ENCODE assay signal across 13 mouse cellular contexts in genomic region chr14:51143287-51143686, GRCm38 (mm10). TPM values are rescaled to one million over a fixed set of nuclear protein-coding genes. Genes with fewer than 3 reads are reported as not detected.
A peak's percentile ranks its signal among the peaks of the same experiment; 100 is the strongest.
DNase-seq lines count a peak whose midpoint lies in the region; ATAC-seq and TF ChIP-seq lines count a peak whose summit lies in the region.
"Had no signal": no experiment of that assay in that cellular context is flagged by ENCODE, and none has a peak within 500 bp of the region (broad histone marks: within the 10 kb centered on the region; RNA-seq: fewer than 3 reads in every experiment).

No protein-coding gene starts in this region.

- H3K4me1 ChIP-seq in erythroblast, embryonic 14.5 days (ENCODE audit: control insufficient read depth): peaks cover 85% of the 10 kb centered on the region
- peaks cover 84% of the 10 kb centered on the region for H3K4me1 ChIP-seq in liver, embryonic 15.5 days (replicated peaks)
- H3K4me1 ChIP-seq: limb, embryonic 13.5 days had no signal

- 58% methylated on average over 4 of the region's 4 CpGs for WGBS in liver, embryonic 15.5 days (ENCODE audit: insufficient replicate concordance)

- peak overlapping the region; percentile 46; the same call in 1 of the 2 replicates for H3K4me2 ChIP-seq in liver, embryonic 15.5 days
- H3K4me2 ChIP-seq: limb, embryonic 13.5 days had no signal

- 0 out of 2 replicates have a peak overlapping the region, but pooled peaks have one; percentile 15 for H3K9ac ChIP-seq in liver, embryonic 15.5 days
- H3K9ac ChIP-seq: limb, embryonic 13.5 days had no signal

- ATAC-seq in liver, embryonic 15.5 days (ENCODE audit: insufficient read depth): no peak
- ATAC-seq in CD4-positive, CD25-positive, alpha-beta regulatory T cell, adult 4 months: no peak

- TF ChIP-seq CTCF in layer of hippocampus, adult 2 months (conservative IDR thresholded peaks at IDR 0.05): no peak

- no peaks in the 10 kb centered on the region for H3K27me3 ChIP-seq in erythroblast, embryonic 14.5 days (ENCODE audit: control insufficient read depth)
- H3K27me3 ChIP-seq in liver, embryonic 15.5 days: no peaks in the 10 kb centered on the region
- H3K27me3 ChIP-seq: limb, embryonic 13.5 days had no signal

- peak overlapping the region; percentile 73 for H3K27ac ChIP-seq in layer of hippocampus, adult 2 months
- H3K27ac ChIP-seq in liver, embryonic 15.5 days (replicated peaks): peak overlapping the region; percentile 89
- H3K27ac ChIP-seq: limb, embryonic 13.5 days had no signal

- DNase-seq in layer of hippocampus, adult 11-12 months (ENCODE audit: low spot score): peak; percentile 42
- DNase-seq in layer of hippocampus, postnatal 25 days (ENCODE audit: extremely low spot score in 1 of 2, low spot score in 1 of 2): no peak
- peak; percentile 25 to 55 for DNase-seq in layer of hippocampus, adult 2 months (ENCODE audit: low spot score in 2 of 2)
- DNase-seq in embryo, embryonic 10 days (ENCODE audit: low spot score): no peak
- DNase-seq: cerebellum, postnatal 36 days; kidney, adult 8-10 months had no signal

- H3K9me3 ChIP-seq in erythroblast, embryonic 14.5 days (ENCODE audit: control insufficient read depth, low read length): no peaks in the 10 kb centered on the region
- no peaks in the 10 kb centered on the region for H3K9me3 ChIP-seq in liver, embryonic 15.5 days (replicated peaks)
- H3K9me3 ChIP-seq: limb, embryonic 13.5 days had no signal

- peaks cover 4% of the 10 kb centered on the region; the same call in 1 of the 2 replicates for H3K36me3 ChIP-seq in erythroblast, embryonic 14.5 days (ENCODE audit: control insufficient read depth)
- H3K36me3 ChIP-seq in liver, embryonic 15.5 days (replicated peaks): no peaks in the 10 kb centered on the region
- H3K36me3 ChIP-seq: limb, embryonic 13.5 days had no signal

- H3K4me3 ChIP-seq in erythroblast, embryonic 14.5 days (replicated peaks): peak overlapping the region; percentile 33
- no peak overlapping the region for H3K4me3 ChIP-seq in layer of hippocampus, adult 2 months
- H3K4me3 ChIP-seq in liver, embryonic 15.5 days (replicated peaks): no peak overlapping the region
- H3K4me3 ChIP-seq: limb, embryonic 13.5 days had no signal

RNA-seq across cellular contexts. Expression of gene Rnase1, which starts 3.3 kb away (rescaled TPM):
- 1 to 10 TPM; 2.4 to 3.4 TPM for total RNA-seq in layer of hippocampus, postnatal 25 days (2021)
- polyA plus RNA-seq in erythroblast, embryonic 14.5 days (2012): not detected in 2 replicates
- 1 to 10 TPM; 3.4 to 4.8 TPM for total RNA-seq in layer of hippocampus, adult 2 months (2021)
- polyA plus RNA-seq in liver, embryonic 15.5 days (2015; fragmentation: Nextera tagmentation; extraction: Ambion mirVana): 0.12 and 0.39 TPM in 2 replicates
- not detected for polyA plus RNA-seq in CD4-positive, CD25-positive, alpha-beta regulatory T cell, adult 4 months (2017; shearing (Covaris generic))
- total RNA-seq: megakaryocyte, adult 5-6 weeks had no signal

RNA-seq across cellular contexts. Expression of gene Rnase2b, which starts 18.8 kb away (rescaled TPM):
- under 1 TPM in 1 of 2 experiments, not detected in 1; 0.37 TPM for total RNA-seq in layer of hippocampus, postnatal 25 days (2021)
- not detected in 2 replicates for polyA plus RNA-seq in erythroblast, embryonic 14.5 days (2012)
- under 1 TPM in 1 of 2 experiments, not detected in 1; 0.51 TPM for total RNA-seq in layer of hippocampus, adult 2 months (2021)
- not detected in 2 replicates for polyA plus RNA-seq in liver, embryonic 15.5 days (2015; fragmentation: Nextera tagmentation; extraction: Ambion mirVana)
- not detected for polyA plus RNA-seq in CD4-positive, CD25-positive, alpha-beta regulatory T cell, adult 4 months (2017; shearing (Covaris generic))
- total RNA-seq: heart, postnatal 36 days had no signal
- polyA plus RNA-seq: limb, embryonic 13.5 days; stomach, embryonic 14.5 days had no signal

RNA-seq across cellular contexts. Expression of gene Rnase6, which starts 19.6 kb away (rescaled TPM):
- total RNA-seq in layer of hippocampus, postnatal 25 days (2021): under 1 TPM in 1 of 2 experiments, not detected in 1; 0.25 TPM
- 0.09 and 0.10 TPM in 2 replicates for polyA plus RNA-seq in erythroblast, embryonic 14.5 days (2012)
- not detected for total RNA-seq in layer of hippocampus, adult 2 months (2021)
- polyA plus RNA-seq in liver, embryonic 15.5 days (2015; fragmentation: Nextera tagmentation; extraction: Ambion mirVana): 3.3 and 5.1 TPM in 2 replicates
- 1 to 10 TPM; 1.6 to 5.9 TPM for polyA plus RNA-seq in CD4-positive, CD25-positive, alpha-beta regulatory T cell, adult 4 months (2017; shearing (Covaris generic))

RNA-seq across cellular contexts. Expression of gene Eddm3b, which starts 29.1 kb away (rescaled TPM):
- not detected for total RNA-seq in layer of hippocampus, postnatal 25 days (2021)
- not detected in 2 replicates for polyA plus RNA-seq in erythroblast, embryonic 14.5 days (2012)
- total RNA-seq in layer of hippocampus, adult 2 months (2021): not detected
- polyA plus RNA-seq in liver, embryonic 15.5 days (2015; fragmentation: Nextera tagmentation; extraction: Ambion mirVana): not detected in 2 replicates
- polyA plus RNA-seq in CD4-positive, CD25-positive, alpha-beta regulatory T cell, adult 4 months (2017; shearing (Covaris generic)): not detected
- total RNA-seq: heart, postnatal 36 days; megakaryocyte, adult 5-6 weeks had no signal
- polyA plus RNA-seq: limb, embryonic 13.5 days; stomach, embryonic 14.5 days had no signal

RNA-seq across cellular contexts. Expression of gene Ang, which starts 52.3 kb away (rescaled TPM):
- total RNA-seq in layer of hippocampus, postnatal 25 days (2021): 1 to 10 TPM; 3.4 to 4.7 TPM
- not detected in 2 replicates for polyA plus RNA-seq in erythroblast, embryonic 14.5 days (2012)
- 1 to 10 TPM; 3.5 to 4.8 TPM for total RNA-seq in layer of hippocampus, adult 2 months (2021)
- 6.8 and 7.4 TPM in 2 replicates for polyA plus RNA-seq in liver, embryonic 15.5 days (2015; fragmentation: Nextera tagmentation; extraction: Ambion mirVana)
- polyA plus RNA-seq in CD4-positive, CD25-positive, alpha-beta regulatory T cell, adult 4 months (2017; shearing (Covaris generic)): 1 to 10 TPM; 4.0 to 5.0 TPM

Comparison
In these comparisons a context has a peak if more than half of its experiments do, and no peak if none do; other contexts are left out.
1. DNase-seq: peak in layer of hippocampus, adult 11-12 months (single experiment) and layer of hippocampus, adult 2 months (2 of 2); none in layer of hippocampus, postnatal 25 days (0 of 2) and embryo, embryonic 10 days (single experiment).